In the genomic region with DNA sequence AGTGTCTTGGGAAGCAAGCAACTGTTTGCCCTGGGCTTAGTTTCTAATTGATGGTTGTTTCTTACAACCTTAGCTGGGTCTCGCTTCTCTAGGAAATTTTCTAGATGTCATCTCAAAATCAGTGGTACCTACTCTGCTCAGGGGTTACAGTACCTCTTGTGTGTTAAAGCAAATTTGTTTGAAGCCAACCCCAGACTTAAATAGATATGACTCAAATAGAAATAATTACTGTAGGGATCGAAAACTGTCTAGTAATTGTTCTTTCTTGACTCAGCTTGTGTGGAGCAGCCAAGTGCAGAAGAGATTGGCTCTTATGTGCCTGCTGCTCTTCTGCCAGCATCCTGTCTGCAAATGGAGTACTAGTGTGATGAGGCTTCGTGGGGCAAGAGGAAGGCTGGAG, we compare ENCODE assay signal across 12 mouse cellular contexts.
"Had no signal": no experiment of that assay in that cellular context is flagged by ENCODE, and none has a peak within 500 bp of the region (broad histone marks: within the 10 kb centered on the region; RNA-seq: fewer than 3 reads in every experiment).

No protein-coding gene starts in this region.

- DNase-seq: kidney, adult 9 months; kidney, postnatal 14 days; kidney, postnatal 4 days; liver; lung, adult 18-20 months; lung, postnatal 10 days; lung, postnatal 36 days; thymus, adult 18-20 months; thymus, postnatal 36 days had no signal

- ATAC-seq: liver, embryonic 12.5 days; midbrain, embryonic 13.5 days; midbrain, embryonic 16.5 days had no signal
